Mouse (Mus musculus): ENCODE results near the gene Fam72a. TPM values are rescaled to one million over a fixed set of nuclear protein-coding genes. Genes with fewer than 3 reads are reported as not detected.
A peak's percentile ranks its signal among the peaks of the same experiment; 100 is the strongest.

Fam72a gene
- 2.7 and 3.4 TPM in 2 replicates for polyA plus RNA-seq (2014; fragmentation: Nextera tagmentation; extraction: Ambion mirVana)

DNA sequence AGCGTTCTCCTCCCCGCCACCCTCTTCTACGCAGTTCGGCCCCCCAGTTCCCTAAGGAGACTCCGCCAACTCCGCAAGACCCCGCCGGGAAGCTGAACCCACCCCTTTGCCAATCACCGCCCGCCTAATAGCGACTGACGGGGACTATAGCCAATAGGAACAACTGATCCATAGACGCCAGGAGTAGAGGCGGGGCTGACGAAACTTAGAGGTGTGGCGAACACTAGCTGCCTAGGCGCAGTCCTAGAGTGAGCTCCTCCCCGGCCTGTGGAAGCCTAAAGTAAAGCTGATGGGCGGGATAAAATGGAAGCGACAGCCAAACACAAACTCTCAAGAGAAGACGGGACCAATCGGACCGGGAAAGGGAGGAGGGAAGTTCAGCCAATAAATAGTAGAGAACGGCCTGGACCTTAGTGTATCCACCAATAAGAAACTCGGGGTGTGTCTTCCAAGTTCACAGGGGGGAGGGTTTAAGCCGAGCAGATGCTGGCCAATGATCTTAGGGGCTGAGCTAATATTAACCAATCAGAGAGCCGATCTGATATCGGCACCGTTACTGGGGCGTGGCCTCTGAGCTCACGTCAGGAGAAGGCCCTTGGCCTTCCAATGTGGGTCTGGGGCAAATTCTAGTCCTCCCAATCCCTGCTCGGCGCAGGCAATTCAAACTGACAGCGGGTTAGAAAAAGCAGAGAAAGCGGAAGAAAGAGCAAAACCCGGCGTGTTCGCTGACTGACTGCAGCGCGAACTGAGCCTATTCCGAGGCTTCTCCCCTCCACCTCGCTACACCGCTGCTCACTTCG lies at the start of gene Fam72a, which contains the start of gene Srgap2:
Gene Fam72a (plus strand): TSS at position 623 of the 800 bp plus-strand sequence.
Gene Srgap2 (minus strand): TSS at position 72 of the 800 bp plus-strand sequence.
- H3K4me2 ChIP-seq = peak within 1 kb of the TSS; percentile 96
- peak; percentile 99 for DNase-seq
- peak within 1 kb of the TSS; percentile 64 for H3K9ac ChIP-seq
- WGBS = under 1% methylated on average over 44 of the region's 44 CpGs
- peaks cover 26% of the 10 kb centered on the region for H3K4me1 ChIP-seq (ENCODE audit: insufficient read depth)
- H3K27ac ChIP-seq (ENCODE audit: low read depth) = peak within 1 kb of the TSS; percentile 96
- H3K27me3 ChIP-seq (ENCODE audit: insufficient read depth, low read length) = no peaks in the 10 kb centered on the region
- peak; percentile 96 for ATAC-seq (ENCODE audit: insufficient read depth)
- no peaks in the 10 kb centered on the region for H3K9me3 ChIP-seq (ENCODE audit: low read depth, low read length)
- H3K4me3 ChIP-seq (ENCODE audit: low read depth, low read length) = peak within 1 kb of the TSS; percentile 80
- no peak for TF ChIP-seq CTCF (IDR thresholded peaks at IDR 0.05; ENCODE audit: low read depth)
- no peaks in the 10 kb centered on the region for H3K36me3 ChIP-seq (ENCODE audit: insufficient read depth)

GRCm38 (mm10) chr1:131478770-131479305 lies 48.9 kb upstream of the Fam72a start:
- ATAC-seq (ENCODE audit: insufficient read depth) (no peak), DNase-seq (peak; percentile 46)

DNA sequence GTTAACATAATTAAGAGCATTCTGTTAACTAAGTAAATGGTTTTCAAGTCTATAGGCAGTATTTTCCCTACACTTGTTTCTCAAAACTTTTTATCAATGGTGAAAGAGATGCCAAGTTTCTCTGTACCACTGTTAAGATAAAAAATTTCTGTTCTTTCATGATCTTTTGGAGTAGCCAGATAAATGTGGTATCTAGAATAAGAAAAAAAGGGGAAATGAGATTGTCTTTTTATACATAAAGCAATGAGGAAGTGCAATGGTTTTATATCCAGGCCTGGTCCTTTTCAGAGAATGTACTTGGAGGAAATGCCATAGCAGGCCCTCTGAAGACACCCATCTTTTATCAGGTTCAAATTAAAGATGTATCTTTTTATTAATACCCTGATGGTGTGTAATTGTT lies 46.3 kb upstream of the Fam72a start:
- Histone ChIP-seq H3K9ac (no peak overlapping the region), H3K4me1 (ENCODE audit: insufficient read depth) (peaks cover 5% of the 10 kb centered on the region; the same call in 1 of the 2 replicates), H3K36me3 (ENCODE audit: insufficient read depth) (no peaks in the 10 kb centered on the region), H3K4me3 (ENCODE audit: low read depth, low read length) (no peak overlapping the region), H3K27ac (ENCODE audit: low read depth) (no peak overlapping the region), H3K4me2 (no peak overlapping the region), H3K27me3 (ENCODE audit: insufficient read depth, low read length) (no peaks in the 10 kb centered on the region), H3K9me3 (ENCODE audit: low read depth, low read length) (peaks cover 10% of the 10 kb centered on the region; the same call in 1 of the 2 replicates)
- ATAC-seq (ENCODE audit: insufficient read depth) (no peak), DNase-seq (no peak)
- TF ChIP-seq CTCF (IDR thresholded peaks at IDR 0.05; ENCODE audit: low read depth) = no peak

More at GRCm38 (mm10) chr1:131478770-131479305, 48.9 kb upstream of the Fam72a start:
- Histone ChIP-seq H3K9me3 (ENCODE audit: low read depth, low read length) (peaks cover 10% of the 10 kb centered on the region; the same call in 1 of the 2 replicates), H3K27me3 (ENCODE audit: insufficient read depth, low read length) (no peaks in the 10 kb centered on the region), H3K36me3 (ENCODE audit: insufficient read depth) (no peaks in the 10 kb centered on the region), H3K4me2 (no peak overlapping the region), H3K4me1 (ENCODE audit: insufficient read depth) (no peaks in the 10 kb centered on the region), H3K4me3 (ENCODE audit: low read depth, low read length) (no peak overlapping the region), H3K27ac (ENCODE audit: low read depth) (peak overlapping the region; percentile 20; the same call in 1 of the 2 replicates), H3K9ac (no peak overlapping the region)
- 49% methylated on average over 2 of the region's 2 CpGs for WGBS
- no peak for TF ChIP-seq CTCF (IDR thresholded peaks at IDR 0.05; ENCODE audit: low read depth)

- Histone ChIP-seq H3K9me3 (ENCODE audit: low read depth, low read length) (peaks cover 10% of the 10 kb centered on the region; the same call in 1 of the 2 replicates), H3K27me3 (ENCODE audit: insufficient read depth, low read length) (no peaks in the 10 kb centered on the region), H3K4me3 (ENCODE audit: low read depth, low read length) (no peak overlapping the region), H3K27ac (ENCODE audit: low read depth) (no peak overlapping the region), H3K4me2 (no peak overlapping the region), H3K36me3 (ENCODE audit: insufficient read depth) (no peaks in the 10 kb centered on the region), H3K9ac (no peak overlapping the region), H3K4me1 (ENCODE audit: insufficient read depth) (peaks cover 5% of the 10 kb centered on the region; the same call in 1 of the 2 replicates)
- WGBS = 75% methylated on average over 3 of the region's 3 CpGs
- DNase-seq (no peak), ATAC-seq (ENCODE audit: insufficient read depth) (no peak)
- TF ChIP-seq CTCF (IDR thresholded peaks at IDR 0.05; ENCODE audit: low read depth) = no peak
Observed at GRCm38 (mm10) chr1:131482242-131482641, 45.5 kb upstream of the Fam72a start.

DNA sequence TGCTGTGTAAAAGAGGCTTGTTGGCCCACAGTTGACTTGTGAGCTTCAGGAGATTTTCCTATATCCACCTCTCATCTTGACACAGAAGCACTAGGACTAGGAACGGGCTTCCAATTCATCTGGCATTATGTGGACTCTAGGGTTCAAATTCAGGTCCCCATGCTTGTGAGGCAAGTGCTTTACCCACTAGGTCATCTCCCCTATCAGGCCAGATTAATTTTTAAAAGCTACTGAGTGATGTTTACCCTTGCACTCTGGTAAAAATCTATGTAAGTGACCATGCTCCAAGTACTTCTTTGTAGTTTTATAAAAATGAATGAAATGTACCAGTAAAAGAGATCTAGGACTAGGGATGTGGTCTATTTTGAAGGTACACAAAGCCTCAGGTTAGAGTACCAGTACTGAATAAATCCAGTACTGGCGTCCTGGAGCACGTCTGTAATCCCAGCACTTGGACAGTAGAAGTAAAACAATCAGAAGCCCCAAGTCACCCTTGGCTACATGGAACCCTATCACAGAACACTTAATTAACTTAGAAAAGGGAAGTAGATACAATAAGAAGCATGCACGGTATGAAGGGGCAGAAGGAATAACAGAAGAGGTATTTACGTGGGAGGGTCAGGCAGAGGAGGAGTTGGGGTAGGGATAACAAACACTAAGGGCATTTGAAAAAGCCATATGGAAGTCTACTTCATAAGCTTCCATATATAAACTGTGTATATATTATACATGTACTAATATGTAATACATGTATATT lies 41.4 kb upstream of the Fam72a start:
- no peaks in the 10 kb centered on the region for H3K9me3 ChIP-seq (ENCODE audit: low read depth, low read length)
- peaks cover 5% of the 10 kb centered on the region; the same call in 1 of the 2 replicates for H3K4me1 ChIP-seq (ENCODE audit: insufficient read depth)
- H3K36me3 ChIP-seq (ENCODE audit: insufficient read depth) = no peaks in the 10 kb centered on the region
- no peak overlapping the region for H3K27ac ChIP-seq (ENCODE audit: low read depth)
- ATAC-seq (ENCODE audit: insufficient read depth) (no peak), DNase-seq (no peak)
- no peak overlapping the region for H3K9ac ChIP-seq
- no peak overlapping the region for H3K4me3 ChIP-seq (ENCODE audit: low read depth, low read length)
- H3K4me2 ChIP-seq = no peak overlapping the region
- 44% methylated on average over 5 of the region's 5 CpGs for WGBS
- H3K27me3 ChIP-seq (ENCODE audit: insufficient read depth, low read length) = no peaks in the 10 kb centered on the region
- TF ChIP-seq CTCF (IDR thresholded peaks at IDR 0.05; ENCODE audit: low read depth) = no peak

- 86% methylated on average over 3 of the region's 3 CpGs for WGBS
- Histone ChIP-seq H3K36me3 (ENCODE audit: insufficient read depth) (no peaks in the 10 kb centered on the region), H3K27ac (ENCODE audit: low read depth) (no peak overlapping the region), H3K27me3 (ENCODE audit: insufficient read depth, low read length) (no peaks in the 10 kb centered on the region), H3K9ac (no peak overlapping the region), H3K4me3 (ENCODE audit: low read depth, low read length) (no peak overlapping the region), H3K4me2 (no peak overlapping the region), H3K4me1 (ENCODE audit: insufficient read depth) (peaks cover 5% of the 10 kb centered on the region; the same call in 1 of the 2 replicates), H3K9me3 (ENCODE audit: low read depth, low read length) (no peaks in the 10 kb centered on the region)
- no peak for TF ChIP-seq CTCF (IDR thresholded peaks at IDR 0.05; ENCODE audit: low read depth)
- no peak for ATAC-seq (ENCODE audit: insufficient read depth)
- DNase-seq = no peak
Observed at GRCm38 (mm10) chr1:131489312-131489711, 38.4 kb upstream of the Fam72a start.
